Mouse (Mus musculus) CD4-positive naive resting alpha-beta T cell, adult 76 days (primary cell): ENCODE results near the gene Dhrs7b. TPM values are rescaled to one million over a fixed set of nuclear protein-coding genes. Genes with fewer than 3 reads are reported as not detected.

ENCODE experiments used
- total RNA-seq: library from RNA; stranded (reverse); gene quantifications from one replicate; pipeline ENCODE4 v1.2.4, GENCODE M21; 2023

The Dhrs7b gene
- total RNA-seq = 11.8 TPM

DNA sequence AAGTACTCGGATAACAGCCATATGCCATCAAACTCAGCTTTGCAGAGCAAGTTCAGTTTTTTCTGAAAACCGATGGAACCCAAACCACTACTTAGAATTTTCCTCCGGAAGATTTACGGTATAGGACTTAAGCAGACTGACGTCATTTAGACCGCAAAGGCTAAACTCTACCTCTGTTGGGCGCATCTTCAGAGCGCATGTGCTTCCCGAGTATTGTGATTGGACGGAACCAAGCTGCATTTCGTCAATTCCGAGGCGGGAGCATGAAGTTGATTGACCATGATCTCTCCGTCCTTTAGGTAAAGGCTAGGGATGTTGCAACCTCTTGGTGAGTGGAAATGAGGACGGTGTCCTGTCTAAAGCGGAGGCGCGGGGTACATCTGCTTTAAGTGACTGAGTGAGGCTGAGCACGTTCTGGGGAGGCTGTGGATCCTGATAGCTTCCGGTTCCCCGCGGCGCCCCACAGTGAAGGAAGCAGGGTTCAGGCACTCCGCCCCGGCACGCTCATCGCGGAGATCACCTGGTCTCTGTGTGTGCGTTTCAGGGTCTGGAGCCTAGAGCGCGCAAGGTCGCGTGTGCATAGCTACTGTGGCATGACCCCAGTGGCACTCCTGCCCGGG, at the start of gene Dhrs7b:
Gene Dhrs7b (plus strand): TSS at position 199 of the 620 bp plus-strand sequence.

DNA sequence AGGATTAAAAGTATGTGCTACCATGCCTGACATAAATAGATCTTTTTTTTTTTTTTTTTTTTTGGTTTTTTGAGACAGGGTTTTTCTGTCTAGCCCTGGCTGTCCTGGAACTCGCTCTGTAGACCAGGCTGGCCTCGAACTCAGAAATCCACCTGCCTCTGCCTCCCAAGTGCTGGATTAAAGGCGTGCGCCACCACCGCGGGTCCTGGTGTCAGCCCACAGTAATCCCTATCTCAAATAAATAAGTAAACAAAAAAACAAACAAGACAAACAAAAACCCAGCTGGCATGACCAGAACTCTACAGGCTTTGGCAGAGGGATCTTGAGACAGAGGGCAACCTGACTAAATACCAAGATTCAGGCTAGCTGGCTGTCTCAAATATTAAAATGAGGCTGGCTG, 18.8 kb upstream of the Dhrs7b start, which contains the start of gene Shmt1:
Gene Shmt1 (minus strand): TSS at position 101 of the 400 bp plus-strand sequence.

DNA sequence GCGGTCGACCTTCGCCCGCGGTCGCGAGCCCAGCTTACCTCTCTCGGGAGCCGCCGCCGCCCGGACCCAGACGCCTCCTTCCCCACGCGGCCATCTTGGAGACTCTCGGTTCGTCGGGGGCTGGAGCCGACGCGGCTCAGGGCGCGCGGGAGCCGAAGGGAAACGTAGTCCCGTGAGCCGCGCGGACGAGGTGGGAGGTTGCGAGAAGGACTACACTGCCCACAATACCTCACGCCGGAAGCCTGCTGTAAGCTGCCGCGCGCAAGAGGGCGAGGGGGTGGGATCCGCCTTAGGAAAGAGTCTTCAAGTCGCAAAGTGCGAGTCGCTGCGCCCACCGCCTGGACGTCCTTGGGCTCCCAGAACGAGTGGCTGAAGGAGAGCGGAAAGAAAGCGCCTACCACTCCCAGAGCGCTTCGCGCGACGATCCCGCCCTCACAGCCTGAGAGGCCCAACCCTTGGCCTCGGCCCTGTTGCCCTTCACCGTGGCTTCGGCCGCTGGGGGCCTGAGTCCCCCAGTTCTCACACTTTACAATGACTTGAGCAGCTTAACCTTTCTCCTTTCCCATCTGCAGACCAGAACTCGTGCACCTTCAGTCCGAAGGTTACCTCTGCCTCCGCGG, 48.4 kb downstream of the Dhrs7b start, which contains the start of gene Tmem11:
Gene Tmem11 (minus strand): TSS at position 598 of the 620 bp plus-strand sequence.

Other genes with a start within 250 kb of the Dhrs7b start
- gene Llgl1, start 130.9 kb upstream of the Dhrs7b start, total RNA-seq = 31.2 TPM
- 158 TPM for gene Flii, start 103.4 kb upstream of the Dhrs7b start, total RNA-seq
- gene Mief2, start 102.2 kb upstream of the Dhrs7b start, total RNA-seq = 14.3 TPM
- gene Top3a, start 53.3 kb upstream of the Dhrs7b start, total RNA-seq = 24.5 TPM
- gene Smcr8, start 53.1 kb upstream of the Dhrs7b start, total RNA-seq = 86.8 TPM
- 11.4 TPM for gene Shmt1, start 18.9 kb upstream of the Dhrs7b start, total RNA-seq
- gene Tmem11, start 48.6 kb downstream of the Dhrs7b start, total RNA-seq = 26.3 TPM
- 12.4 TPM for gene Natd1, start 84.1 kb downstream of the Dhrs7b start, total RNA-seq
- gene Map2k3, start 101.4 kb downstream of the Dhrs7b start, total RNA-seq = 28.3 TPM
- gene Kcnj12, start 191.9 kb downstream of the Dhrs7b start, total RNA-seq = not detected